Mouse (Mus musculus) forebrain, postnatal 0 days (tissue): Measurements from ENCODE around the gene Il3. TPM values are rescaled to one million over a fixed set of nuclear protein-coding genes. Genes with fewer than 3 reads are reported as not detected.

ENCODE experiments used
- ATAC-seq: fragments of 200-750 bp; cut with Nextera tagmentation; 2 replicates; pipeline ENCODE4 v1.8.0; 2017; ENCODE audit warnings: mild to moderate bottlenecking, moderate library complexity
- DNase-seq: peaks from one replicate; pipeline ENCODE4 v3.0.0-alpha.2; 2015
- H3K27ac ChIP-seq: fragments of 300-500 bp; sonication (generic); 2 replicates; pipeline ENCODE4 v1.5.1; 2014; ENCODE audit warnings: low read depth, mild to moderate bottlenecking, antibody characterized with exemption, low read length, moderate library complexity, mixed read lengths
- H3K27me3 ChIP-seq: fragments of 300-500 bp; sonication (generic); 2 replicates; pipeline ENCODE4 v1.6.1; 2014; ENCODE audit warnings: mild to moderate bottlenecking, low read length, mixed read lengths; ENCODE audit not compliant: insufficient read depth
- H3K36me3 ChIP-seq: fragments of 300-500 bp; sonication (generic); 2 replicates; pipeline ENCODE4 v1.6.1; 2014; ENCODE audit warnings: mild to moderate bottlenecking, moderate library complexity; ENCODE audit not compliant: insufficient read depth
- H3K4me1 ChIP-seq: fragments of 300-500 bp; sonication (generic); 2 replicates; pipeline ENCODE4 v1.6.1; 2014; ENCODE audit warnings: antibody characterized with exemption; ENCODE audit not compliant: insufficient read depth
- H3K4me2 ChIP-seq: fragments of 300-500 bp; sonication (generic); 2 replicates; pipeline ENCODE4 v1.6.1; 2014; ENCODE audit warnings: low read depth, mild to moderate bottlenecking, moderate library complexity
- H3K4me3 ChIP-seq: fragments of 300-500 bp; sonication (generic); 2 replicates; pipeline ENCODE4 v1.5.1; 2014; ENCODE audit warnings: low read depth, low read length, mixed read lengths
- H3K9ac ChIP-seq: fragments of 300-500 bp; sonication (generic); 2 replicates; pipeline ENCODE4 v1.6.1; 2014; ENCODE audit warnings: mild to moderate bottlenecking
- H3K9me3 ChIP-seq: fragments of 300-500 bp; sonication (generic); 2 replicates; pipeline ENCODE4 v1.6.1; 2016; ENCODE audit warnings: low read length
- CTCF ChIP-seq: sonication (generic); IDR thresholded peaks from 2 replicates; pipeline ENCODE4 v1.5.1; 2016; ENCODE audit warnings: antibody characterized with exemption, control low read depth, low read depth
- WGBS: fragments of 180-500 bp; shearing (Covaris S2); extraction: QIAGEN DNeasy Blood & Tissue Kit; methylation state at CpG from one replicate; pipeline ENCODE4 v1.1.7; 2014; 5-methylcytosine and 5-hydroxymethylcytosine counted together
- polyA plus RNA-seq: library from polyadenylated mRNA; unstranded; fragments of >200 nt; fragmentation: Nextera tagmentation; extraction: Ambion mirVana; gene quantifications from 2 replicates; pipeline ENCODE4 v1.2.1, GENCODE M21; 2015
- total RNA-seq: library from RNA; depleted of rRNA; stranded (reverse); fragments of >200 nt; gene quantifications from 2 replicates; pipeline ENCODE4 v1.2.3, GENCODE M21; 2014

The Il3 gene
- total and polyA plus RNA-seq, 2 experiments from 2014 or later, result not detected

GRCm38 (mm10) chr11:54236939-54237338, 30.1 kb downstream of the Il3 start:
- Histone ChIP-seq H3K27ac (no peak overlapping the region), H3K4me3 (no peak overlapping the region), H3K27me3 (no peaks in the 10 kb centered on the region), H3K9me3 (no peaks in the 10 kb centered on the region), H3K36me3 (no peaks in the 10 kb centered on the region), H3K9ac (no peak overlapping the region), H3K4me2 (no peak overlapping the region), H3K4me1 (no peaks in the 10 kb centered on the region)
- 70% methylated on average over 2 of the region's 2 CpGs for WGBS
- no peak for DNase-seq
- ATAC-seq, result no peak
- TF ChIP-seq CTCF, result no peak

GRCm38 (mm10) chr11:54227478-54227877, 39.6 kb downstream of the Il3 start:
- H3K9ac ChIP-seq, result no peak overlapping the region
- WGBS, result 95% methylated on average over 2 of the region's 2 CpGs
- no peaks in the 10 kb centered on the region for H3K9me3 ChIP-seq
- no peak overlapping the region for H3K27ac ChIP-seq
- DNase-seq (no peak), ATAC-seq (no peak)
- TF ChIP-seq CTCF, result no peak
- H3K4me2 ChIP-seq, result no peak overlapping the region
- no peak overlapping the region for H3K4me3 ChIP-seq
- no peaks in the 10 kb centered on the region for H3K4me1 ChIP-seq
- H3K27me3 ChIP-seq, result no peaks in the 10 kb centered on the region
- H3K36me3 ChIP-seq, result no peaks in the 10 kb centered on the region

- Histone ChIP-seq H3K9ac (no peak overlapping the region), H3K27ac (no peak overlapping the region), H3K4me3 (no peak overlapping the region), H3K36me3 (no peaks in the 10 kb centered on the region), H3K4me1 (no peaks in the 10 kb centered on the region), H3K9me3 (no peaks in the 10 kb centered on the region), H3K4me2 (no peak overlapping the region), H3K27me3 (no peaks in the 10 kb centered on the region)
- no peak for TF ChIP-seq CTCF
- DNase-seq (no peak), ATAC-seq (no peak)
- 87% methylated on average over 5 of the region's 5 CpGs for WGBS
Measured at GRCm38 (mm10) chr11:54224475-54224986, 42.5 kb downstream of the Il3 start.

- ATAC-seq, result no peak
- no peak overlapping the region for H3K27ac ChIP-seq
- no peak for DNase-seq
- H3K9me3 ChIP-seq, result no peaks in the 10 kb centered on the region
- H3K9ac ChIP-seq, result no peak overlapping the region
- no peaks in the 10 kb centered on the region for H3K27me3 ChIP-seq
- no peak overlapping the region for H3K4me2 ChIP-seq
- 85% methylated on average over 9 of the region's 9 CpGs for WGBS
- TF ChIP-seq CTCF, result no peak
- H3K4me1 ChIP-seq, result no peaks in the 10 kb centered on the region
- no peaks in the 10 kb centered on the region for H3K36me3 ChIP-seq
- no peak overlapping the region for H3K4me3 ChIP-seq
Measured at GRCm38 (mm10) chr11:54223637-54224474, 43.2 kb downstream of the Il3 start.

- Histone ChIP-seq H3K9me3 (no peaks in the 10 kb centered on the region), H3K27me3 (no peaks in the 10 kb centered on the region), H3K27ac (no peak overlapping the region), H3K36me3 (no peaks in the 10 kb centered on the region), H3K4me1 (no peaks in the 10 kb centered on the region), H3K9ac (no peak overlapping the region), H3K4me2 (no peak overlapping the region), H3K4me3 (no peak overlapping the region)
- 77% methylated on average over 6 of the region's 6 CpGs for WGBS
- no peak for TF ChIP-seq CTCF
- no peak for ATAC-seq
- DNase-seq, result no peak
Measured at GRCm38 (mm10) chr11:54219903-54220740, 47.0 kb downstream of the Il3 start.

GRCm38 (mm10) chr11:54219191-54219590, 47.9 kb downstream of the Il3 start:
- no peak for ATAC-seq
- Histone ChIP-seq H3K9me3 (no peaks in the 10 kb centered on the region), H3K9ac (no peak overlapping the region), H3K27ac (no peak overlapping the region), H3K4me3 (no peak overlapping the region), H3K27me3 (no peaks in the 10 kb centered on the region), H3K4me1 (no peaks in the 10 kb centered on the region), H3K36me3 (no peaks in the 10 kb centered on the region), H3K4me2 (no peak overlapping the region)
- TF ChIP-seq CTCF, result no peak
- 79% methylated on average over 1 of the region's 1 CpGs for WGBS
- DNase-seq, result no peak

GRCm38 (mm10) chr11:54217384-54217783, 49.7 kb downstream of the Il3 start:
- Histone ChIP-seq H3K4me2 (no peak overlapping the region), H3K4me1 (no peaks in the 10 kb centered on the region), H3K36me3 (no peaks in the 10 kb centered on the region), H3K27ac (no peak overlapping the region), H3K4me3 (no peak overlapping the region), H3K9me3 (no peaks in the 10 kb centered on the region), H3K9ac (no peak overlapping the region), H3K27me3 (no peaks in the 10 kb centered on the region)
- no peak for DNase-seq
- WGBS, result 54% methylated on average over 7 of the region's 7 CpGs
- no peak for TF ChIP-seq CTCF
- ATAC-seq, result no peak
